Mouse (Mus musculus) stomach, embryonic 16.5 days (tissue): ENCODE data around the gene Gm10944. TPM values are rescaled to one million over a fixed set of nuclear protein-coding genes. Genes with fewer than 3 reads are reported as not detected.

Experiments
- ATAC-seq: fragments of 200-750 bp; cut with Nextera tagmentation; 2 replicates; pipeline ENCODE4 v1.8.0; 2017; ENCODE audit warnings: moderate number of reproducible peaks, moderate TSS enrichment; ENCODE audit not compliant: insufficient read depth, low FRiP score
- H3K27ac ChIP-seq: fragments of 300-500 bp; sonication (generic); 2 replicates; pipeline ENCODE4 v1.5.1; 2014; ENCODE audit warnings: low read length
- H3K27me3 ChIP-seq: fragments of 300-500 bp; sonication (generic); 2 replicates; pipeline ENCODE4 v1.6.1; 2014; ENCODE audit warnings: low read length, control low read depth, mixed read lengths; ENCODE audit not compliant: control insufficient read depth, insufficient read depth
- H3K36me3 ChIP-seq: fragments of 300-500 bp; sonication (generic); 2 replicates; pipeline ENCODE4 v1.6.1; 2014; ENCODE audit warnings: low read length; ENCODE audit not compliant: control insufficient read depth, insufficient read depth
- H3K4me1 ChIP-seq: fragments of 300-500 bp; sonication (generic); 2 replicates; pipeline ENCODE4 v1.6.1; 2014; ENCODE audit warnings: low read length, control low read depth, mixed read lengths; ENCODE audit not compliant: control insufficient read depth, insufficient read depth
- H3K4me2 ChIP-seq: fragments of 300-500 bp; sonication (generic); 2 replicates; pipeline ENCODE4 v1.6.1; 2014; ENCODE audit warnings: low read depth, low read length, mixed read lengths
- H3K4me3 ChIP-seq: fragments of 300-500 bp; sonication (generic); replicated peaks from 2 replicates; pipeline ENCODE4 v1.5.1; 2014; ENCODE audit warnings: mild to moderate bottlenecking, low read length
- H3K9ac ChIP-seq: fragments of 300-500 bp; sonication (generic); 2 replicates; pipeline ENCODE4 v1.6.1; 2014; ENCODE audit warnings: low read length
- H3K9me3 ChIP-seq: fragments of 300-500 bp; sonication (generic); replicated peaks from 2 replicates; pipeline ENCODE4 v1.6.1; 2016; ENCODE audit warnings: low read length, control low read depth; ENCODE audit not compliant: control insufficient read depth
- WGBS: fragments of 180-500 bp; shearing (Covaris S2); extraction: QIAGEN DNeasy Blood & Tissue Kit; methylation state at CpG from one replicate; pipeline ENCODE4 v1.1.7; 2014; 5-methylcytosine and 5-hydroxymethylcytosine counted together
- polyA plus RNA-seq: library from polyadenylated mRNA; unstranded; fragments of >200 nt; fragmentation: Nextera tagmentation; extraction: Ambion mirVana; gene quantifications from 2 replicates; pipeline ENCODE4 v1.2.1, GENCODE M21; 2015

Gm10944 gene
- polyA plus RNA-seq, result not detected in 2 replicates

DNA sequence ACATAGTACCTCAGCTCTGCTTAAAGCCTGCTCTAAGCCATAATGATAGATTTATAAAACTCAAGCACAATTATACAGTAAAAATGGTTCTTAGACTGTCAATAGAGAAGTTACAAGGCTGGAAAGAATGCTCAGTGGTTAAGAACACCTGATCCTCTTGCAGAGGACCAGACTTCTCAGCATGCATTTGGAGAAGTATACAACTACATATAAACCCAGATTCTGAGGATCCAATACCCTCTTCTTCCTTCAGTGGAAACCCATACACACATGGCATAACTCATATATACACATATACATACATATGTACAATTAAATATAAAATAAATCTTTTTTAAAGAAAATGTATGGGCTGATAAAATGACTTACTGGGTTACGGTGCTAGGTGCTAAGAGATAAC, at the start of gene Gm10944:
TSS of gene Gm10944 (plus strand) at position 301 of the 400 bp plus-strand sequence.
- H3K4me3 ChIP-seq, result no peak within 1 kb of the TSS
- no peaks in the 10 kb centered on the region for H3K36me3 ChIP-seq
- no peak within 1 kb of the TSS for H3K9ac ChIP-seq
- H3K9me3 ChIP-seq, result no peaks in the 10 kb centered on the region
- WGBS, result 94% methylated on average over 1 of the region's 1 CpGs
- no peak within 1 kb of the TSS for H3K27ac ChIP-seq
- no peaks in the 10 kb centered on the region for H3K27me3 ChIP-seq
- no peaks in the 10 kb centered on the region for H3K4me1 ChIP-seq
- ATAC-seq, result no peak
- no peak within 1 kb of the TSS for H3K4me2 ChIP-seq

DNA sequence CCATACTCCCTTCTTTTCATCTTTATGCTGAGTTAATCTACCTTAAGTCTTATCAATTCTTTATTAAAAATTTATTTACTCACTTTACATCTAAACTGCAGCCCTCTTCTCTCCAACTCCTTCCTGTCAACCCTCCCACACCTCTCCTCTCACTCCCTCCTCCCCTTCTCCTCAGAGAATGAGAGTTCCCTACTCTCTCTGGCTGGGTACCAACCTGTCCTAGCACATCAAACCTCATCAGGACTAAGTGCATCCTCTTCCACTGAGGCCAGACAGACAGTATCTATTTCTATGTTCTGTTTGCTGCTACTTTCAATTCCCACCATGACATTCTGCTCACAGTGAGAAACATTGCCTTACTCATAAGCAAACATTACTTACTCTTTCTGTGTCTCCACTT, 25.2 kb upstream of the Gm10944 start:
- Histone ChIP-seq H3K4me2 (no peak overlapping the region), H3K4me3 (no peak overlapping the region), H3K27ac (no peak overlapping the region), H3K9ac (no peak overlapping the region), H3K9me3 (no peaks in the 10 kb centered on the region), H3K36me3 (no peaks in the 10 kb centered on the region), H3K4me1 (no peaks in the 10 kb centered on the region), H3K27me3 (no peaks in the 10 kb centered on the region)
- ATAC-seq, result no peak

DNA sequence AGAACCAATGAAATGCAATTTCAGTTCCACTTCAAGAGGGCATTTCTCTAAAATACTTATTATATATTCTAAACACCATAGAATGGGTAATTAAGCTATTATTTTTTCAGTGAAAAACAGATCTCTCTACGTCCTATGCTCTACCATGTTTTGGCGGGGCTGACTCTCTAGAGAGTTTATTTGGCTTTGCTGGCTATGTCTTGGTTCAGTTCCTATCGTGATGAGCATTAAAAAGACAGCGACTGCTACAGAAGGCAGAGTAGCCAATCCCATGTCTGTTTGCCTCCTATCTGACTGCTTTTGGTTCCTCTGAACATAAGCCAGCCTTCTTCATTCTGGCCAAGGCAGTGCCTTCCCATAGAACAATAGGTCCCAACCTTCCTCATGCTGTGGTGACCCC, 24.5 kb upstream of the Gm10944 start:
- no peak overlapping the region for H3K4me2 ChIP-seq
- H3K36me3 ChIP-seq, result no peaks in the 10 kb centered on the region
- no peaks in the 10 kb centered on the region for H3K27me3 ChIP-seq
- H3K4me3 ChIP-seq, result no peak overlapping the region
- 84% methylated on average over 4 of the region's 4 CpGs for WGBS
- H3K4me1 ChIP-seq, result no peaks in the 10 kb centered on the region
- H3K9ac ChIP-seq, result no peak overlapping the region
- H3K27ac ChIP-seq, result no peak overlapping the region
- no peak for ATAC-seq
- no peaks in the 10 kb centered on the region for H3K9me3 ChIP-seq

DNA sequence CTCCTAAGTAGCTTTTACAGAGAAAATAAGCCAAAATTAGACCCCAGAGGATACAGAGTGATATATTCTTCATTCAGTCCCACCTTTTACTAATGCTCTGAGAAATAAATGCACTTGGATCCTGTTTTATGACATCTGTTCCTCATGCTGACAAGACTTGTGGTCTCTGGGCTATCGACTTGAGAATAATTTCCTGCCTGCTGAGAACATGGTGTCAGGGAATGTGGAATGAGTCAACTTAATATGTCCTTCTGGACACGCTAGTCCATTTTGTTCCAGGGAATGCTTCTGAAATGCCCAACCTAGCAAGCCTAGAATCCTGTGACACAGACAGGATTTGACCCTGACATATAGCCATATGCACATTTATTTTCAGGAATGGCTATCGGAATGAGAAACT, 22.0 kb upstream of the Gm10944 start:
- H3K36me3 ChIP-seq, result no peaks in the 10 kb centered on the region
- H3K4me2 ChIP-seq, result no peak overlapping the region
- no peaks in the 10 kb centered on the region for H3K9me3 ChIP-seq
- H3K4me1 ChIP-seq, result no peaks in the 10 kb centered on the region
- no peak overlapping the region for H3K4me3 ChIP-seq
- no peak for ATAC-seq
- no peaks in the 10 kb centered on the region for H3K27me3 ChIP-seq
- WGBS, result 78% methylated on average over 3 of the region's 3 CpGs
- no peak overlapping the region for H3K9ac ChIP-seq
- H3K27ac ChIP-seq, result no peak overlapping the region

DNA sequence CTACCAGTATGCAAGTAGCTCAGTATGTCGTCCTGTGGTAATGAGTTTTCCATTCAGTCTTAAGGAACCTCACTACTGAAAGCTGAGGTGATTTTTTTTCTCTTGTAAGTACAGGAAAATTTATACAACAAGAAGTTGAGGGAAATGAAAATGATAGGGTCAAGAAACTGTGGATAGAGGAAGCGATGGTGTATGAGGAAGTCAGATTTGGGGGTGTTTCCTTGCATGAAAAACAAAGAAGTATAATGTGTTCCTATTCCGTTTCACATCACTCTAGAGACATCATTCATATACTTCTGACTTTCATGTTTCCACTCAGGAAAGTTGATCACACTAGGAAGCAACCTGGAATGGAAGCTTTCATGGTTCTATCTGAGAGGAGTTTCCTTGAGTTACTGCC, 21.2 kb upstream of the Gm10944 start:
- H3K9ac ChIP-seq, result no peak overlapping the region

DNA sequence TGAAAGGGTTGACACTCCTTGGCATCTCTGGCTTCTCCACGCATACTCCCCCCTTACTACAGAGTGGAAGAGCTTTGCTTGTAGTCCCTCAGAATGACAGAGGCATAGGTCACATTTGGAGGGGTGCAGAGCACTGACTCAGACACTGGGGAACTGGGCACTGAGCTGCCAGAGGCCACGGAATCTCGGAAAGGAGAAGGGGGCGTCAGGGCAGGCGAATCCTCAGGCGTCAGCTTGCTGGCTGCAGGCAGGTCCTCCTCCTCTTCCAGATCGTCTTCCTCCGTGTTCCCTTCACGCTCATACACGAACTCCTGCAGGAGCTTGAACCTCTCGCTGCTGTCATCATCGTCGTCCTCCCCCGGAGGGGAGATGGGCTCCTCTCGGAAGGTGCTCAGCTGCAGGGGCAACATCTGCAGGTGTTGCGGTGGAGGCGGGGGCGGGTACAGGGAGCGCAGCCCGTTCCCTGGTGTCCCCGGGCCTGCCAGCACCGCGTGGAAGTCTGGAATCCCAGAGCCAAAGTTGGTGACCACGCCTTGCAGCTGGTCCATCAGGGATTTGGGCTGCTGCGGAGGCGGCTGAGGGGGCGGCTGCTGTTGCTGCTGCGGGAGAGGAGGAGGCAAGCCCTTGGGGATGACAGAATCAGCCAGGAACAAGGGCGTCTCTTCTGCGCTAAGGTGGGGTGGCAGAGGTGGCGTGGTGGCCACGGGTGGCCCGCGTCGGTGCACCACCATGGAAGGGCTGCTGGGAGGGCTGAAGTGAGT, 7.9 kb downstream of the Gm10944 start:
- H3K4me2 ChIP-seq, result peak overlapping the region; percentile 80
- 2% methylated on average over 35 of the region's 35 CpGs for WGBS
- no peaks in the 10 kb centered on the region for H3K36me3 ChIP-seq
- H3K4me3 ChIP-seq, result peak overlapping the region; percentile 47
- no peaks in the 10 kb centered on the region; the same call in 1 of the 2 replicates for H3K4me1 ChIP-seq
- no peak for ATAC-seq
- no peak overlapping the region for H3K27ac ChIP-seq
- H3K9ac ChIP-seq, result peak overlapping the region; percentile 50
- no peaks in the 10 kb centered on the region for H3K9me3 ChIP-seq
- H3K27me3 ChIP-seq, result no peaks in the 10 kb centered on the region

More for the DNA sequence above, 21.2 kb upstream of the Gm10944 start:
- no peak overlapping the region for H3K4me3 ChIP-seq
- no peak overlapping the region for H3K4me2 ChIP-seq
- H3K27ac ChIP-seq, result no peak overlapping the region
- ATAC-seq, result no peak
- no peaks in the 10 kb centered on the region for H3K4me1 ChIP-seq
- no peaks in the 10 kb centered on the region for H3K9me3 ChIP-seq
- no peaks in the 10 kb centered on the region for H3K27me3 ChIP-seq
- WGBS, result 65% methylated on average over 3 of the region's 3 CpGs
- H3K36me3 ChIP-seq, result no peaks in the 10 kb centered on the region

DNA sequence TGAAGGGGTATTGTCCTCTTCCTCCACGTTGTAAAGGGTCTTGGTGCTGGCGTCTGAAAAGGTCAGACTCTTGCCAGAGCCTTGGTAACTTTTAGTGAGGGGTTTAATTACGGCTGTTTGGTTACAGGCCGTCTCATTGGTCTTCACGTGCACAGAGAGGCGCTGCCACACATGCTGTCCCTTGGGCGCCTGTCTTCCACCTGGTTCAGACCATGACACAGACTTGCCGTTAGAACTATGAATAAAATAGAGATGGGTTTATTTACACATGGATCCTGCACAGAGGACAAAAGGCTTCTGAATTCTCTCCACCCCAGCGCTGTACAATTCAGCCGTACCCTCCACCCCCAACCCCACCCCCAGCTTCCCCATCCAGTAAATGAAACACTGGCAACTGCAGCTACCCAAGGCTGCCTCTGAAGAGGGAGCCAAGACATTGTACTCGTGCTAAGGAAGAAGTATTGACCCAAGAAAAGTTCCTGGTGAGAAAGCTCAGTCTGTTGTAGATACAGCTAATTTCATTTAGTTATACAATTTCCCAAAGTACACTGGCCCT, 8.6 kb downstream of the Gm10944 start:
- Histone ChIP-seq H3K27ac (no peak overlapping the region), H3K4me2 (peak overlapping the region; percentile 80), H3K36me3 (no peaks in the 10 kb centered on the region), H3K27me3 (no peaks in the 10 kb centered on the region), H3K4me1 (no peaks in the 10 kb centered on the region; the same call in 1 of the 2 replicates), H3K9ac (no peak overlapping the region), H3K4me3 (peak overlapping the region; percentile 47), H3K9me3 (no peaks in the 10 kb centered on the region)
- 20% methylated on average over 11 of the region's 11 CpGs for WGBS
- ATAC-seq, result no peak

DNA sequence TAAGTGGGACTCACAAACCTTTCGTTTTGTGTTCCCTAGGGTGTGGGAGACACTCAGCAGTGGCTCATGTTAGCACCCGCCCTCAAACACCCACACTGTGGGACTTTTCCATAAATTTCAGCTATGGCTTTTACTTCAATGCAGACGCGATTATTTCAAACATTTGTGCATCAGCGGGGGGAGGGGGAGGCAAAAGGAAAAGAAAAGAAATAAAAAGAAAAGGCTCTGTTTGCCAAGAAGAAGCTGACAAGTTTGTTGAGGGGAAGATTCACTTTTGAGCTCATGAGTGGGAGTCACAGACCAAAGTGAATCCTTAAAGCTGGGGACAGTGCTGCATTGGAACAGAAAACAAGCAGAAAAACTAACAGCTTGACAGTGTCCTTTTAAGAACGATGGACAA, 16.3 kb downstream of the Gm10944 start:
- no peaks in the 10 kb centered on the region for H3K27me3 ChIP-seq
- WGBS, result 58% methylated on average over 6 of the region's 6 CpGs
- H3K27ac ChIP-seq, result no peak overlapping the region
- ATAC-seq, result no peak
- no peaks in the 10 kb centered on the region for H3K4me1 ChIP-seq
- no peak overlapping the region for H3K4me2 ChIP-seq
- no peak overlapping the region for H3K4me3 ChIP-seq
- no peaks in the 10 kb centered on the region for H3K9me3 ChIP-seq
- H3K9ac ChIP-seq, result no peak overlapping the region
- H3K36me3 ChIP-seq, result no peaks in the 10 kb centered on the region

DNA sequence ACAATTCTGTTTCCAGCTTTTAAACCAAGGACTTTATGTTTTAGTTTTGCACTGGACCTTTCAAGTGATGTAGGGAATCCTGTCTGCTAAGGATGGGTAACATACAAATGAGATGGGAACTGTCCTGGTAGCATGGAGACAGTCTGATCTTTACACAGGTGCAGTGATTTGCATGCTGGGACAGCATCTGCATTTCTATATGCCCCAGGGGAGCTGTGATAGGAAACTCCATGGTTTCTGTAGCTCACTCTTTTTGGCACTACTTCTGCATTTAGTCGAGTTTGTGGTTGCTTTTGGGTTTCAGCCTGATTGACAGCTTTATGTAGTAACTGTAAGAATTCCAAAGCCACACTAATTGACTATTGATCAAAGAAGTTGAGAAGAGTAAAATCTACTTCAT, 19.8 kb downstream of the Gm10944 start:
- no peak overlapping the region for H3K4me2 ChIP-seq
- WGBS, result 51% methylated on average over 1 of the region's 1 CpGs
- no peak overlapping the region for H3K9ac ChIP-seq
- no peak overlapping the region for H3K4me3 ChIP-seq
- H3K9me3 ChIP-seq, result no peaks in the 10 kb centered on the region
- H3K36me3 ChIP-seq, result no peaks in the 10 kb centered on the region
- no peak overlapping the region for H3K27ac ChIP-seq
- H3K4me1 ChIP-seq, result no peaks in the 10 kb centered on the region
- ATAC-seq, result no peak
- H3K27me3 ChIP-seq, result no peaks in the 10 kb centered on the region
